Mouse (Mus musculus) lung, embryonic 16.5 days (tissue): ENCODE data around the gene Cfap58. TPM values are rescaled to one million over a fixed set of nuclear protein-coding genes. Genes with fewer than 3 reads are reported as not detected.
A peak's percentile ranks its signal among the peaks of the same experiment; 100 is the strongest.

Source experiments
- ATAC-seq: fragments of 200-750 bp; cut with Nextera tagmentation; 2 replicates; pipeline ENCODE4 v1.8.0; 2017; ENCODE audit warnings: low read depth, mild to moderate bottlenecking, moderate library complexity
- H3K27ac ChIP-seq: fragments of 300-500 bp; sonication (generic); 2 replicates; pipeline ENCODE4 v1.5.1; 2014; ENCODE audit warnings: mild to moderate bottlenecking, control low read depth, low read length
- H3K27me3 ChIP-seq: fragments of 300-500 bp; sonication (generic); 2 replicates; pipeline ENCODE4 v1.6.1; 2014; ENCODE audit warnings: low read depth, low read length, mixed read lengths; ENCODE audit not compliant: control insufficient read depth, insufficient read depth
- H3K36me3 ChIP-seq: fragments of 300-500 bp; sonication (generic); 2 replicates; pipeline ENCODE4 v1.6.1; 2014; ENCODE audit warnings: low read length; ENCODE audit not compliant: control insufficient read depth, insufficient read depth
- H3K4me1 ChIP-seq: fragments of 300-500 bp; sonication (generic); replicated peaks from 2 replicates; pipeline ENCODE4 v1.6.1; 2014; ENCODE audit warnings: low read length, mixed read lengths; ENCODE audit not compliant: control insufficient read depth, insufficient read depth
- H3K4me2 ChIP-seq: fragments of 300-500 bp; sonication (generic); 2 replicates; pipeline ENCODE4 v1.6.1; 2014; ENCODE audit warnings: low read depth, low read length, control low read depth
- H3K4me3 ChIP-seq: fragments of 300-500 bp; sonication (generic); 2 replicates; pipeline ENCODE4 v1.5.1; 2014; ENCODE audit warnings: mild to moderate bottlenecking, low read length, control low read depth
- H3K9ac ChIP-seq: fragments of 300-500 bp; sonication (generic); 2 replicates; pipeline ENCODE4 v1.6.1; 2014; ENCODE audit warnings: low read length, control low read depth
- H3K9me3 ChIP-seq: fragments of 300-500 bp; sonication (generic); 2 replicates; pipeline ENCODE4 v1.6.1; 2016; ENCODE audit warnings: low read length; ENCODE audit not compliant: control insufficient read depth
- WGBS: fragments of 180-500 bp; shearing (Covaris S2); extraction: QIAGEN DNeasy Blood & Tissue Kit; methylation state at CpG from one replicate; pipeline ENCODE4 v1.1.7; 2014; 5-methylcytosine and 5-hydroxymethylcytosine counted together
- polyA plus RNA-seq: library from polyadenylated mRNA; unstranded; fragments of >200 nt; fragmentation: Nextera tagmentation; extraction: Ambion mirVana; gene quantifications from 2 replicates; pipeline ENCODE4 v1.2.1, GENCODE M21; 2015

The Cfap58 gene
- polyA plus RNA-seq, 1 experiment from 2014 or later, result 0.53 TPM

DNA sequence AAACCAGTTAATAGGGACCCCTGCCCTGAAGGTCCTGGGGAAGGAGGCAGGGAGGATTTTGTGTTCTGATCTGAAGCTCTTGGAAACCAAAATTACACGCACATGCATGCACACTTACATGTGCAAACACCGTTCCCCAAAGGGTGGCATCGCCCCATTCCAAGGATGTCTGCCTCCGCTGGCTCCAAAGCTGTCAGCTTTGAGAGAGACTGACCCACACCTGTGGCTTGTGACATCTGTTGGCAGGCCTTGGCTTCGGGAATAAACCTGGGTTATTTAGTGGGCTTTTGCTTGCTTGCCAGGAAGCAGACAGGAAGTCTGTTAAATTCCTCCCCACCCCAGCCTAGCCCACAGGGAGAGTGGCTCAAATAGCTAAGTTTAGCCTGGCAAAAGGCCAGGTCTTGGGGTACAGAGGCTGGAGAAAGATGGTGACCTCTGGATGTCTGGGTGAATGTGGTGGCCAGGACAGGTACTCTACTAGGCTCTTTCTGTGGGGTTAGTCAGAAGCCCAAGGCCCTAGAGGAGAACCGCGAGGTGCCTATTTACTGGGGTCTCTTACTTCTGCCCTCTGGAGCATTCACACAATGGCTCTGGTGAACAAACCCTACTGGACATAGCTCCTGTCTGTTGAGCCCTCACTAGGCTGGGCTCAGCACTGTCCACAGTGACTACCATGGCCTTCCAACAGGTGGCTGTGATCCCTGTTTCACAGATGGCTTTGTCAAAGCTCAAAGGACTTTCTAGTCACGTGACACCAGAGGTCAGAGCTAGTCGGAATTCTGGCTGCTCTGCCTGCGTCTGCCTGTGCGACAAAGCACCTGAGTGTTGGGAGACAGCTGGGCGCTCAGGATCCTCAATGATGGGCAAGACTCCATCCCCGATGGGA lies 34.9 kb upstream of the Cfap58 start:
- 49% methylated on average over 13 of the region's 13 CpGs for WGBS
- H3K9me3 ChIP-seq, result no peaks in the 10 kb centered on the region
- no peak overlapping the region for H3K9ac ChIP-seq
- peaks cover 26% of the 10 kb centered on the region for H3K4me1 ChIP-seq
- H3K4me3 ChIP-seq, result no peak overlapping the region
- H3K27ac ChIP-seq, result peak overlapping the region; percentile 57
- no peak overlapping the region for H3K4me2 ChIP-seq
- peak; percentile 55 for ATAC-seq
- no peaks in the 10 kb centered on the region for H3K27me3 ChIP-seq
- H3K36me3 ChIP-seq, result peaks cover under 1% of the 10 kb centered on the region

DNA sequence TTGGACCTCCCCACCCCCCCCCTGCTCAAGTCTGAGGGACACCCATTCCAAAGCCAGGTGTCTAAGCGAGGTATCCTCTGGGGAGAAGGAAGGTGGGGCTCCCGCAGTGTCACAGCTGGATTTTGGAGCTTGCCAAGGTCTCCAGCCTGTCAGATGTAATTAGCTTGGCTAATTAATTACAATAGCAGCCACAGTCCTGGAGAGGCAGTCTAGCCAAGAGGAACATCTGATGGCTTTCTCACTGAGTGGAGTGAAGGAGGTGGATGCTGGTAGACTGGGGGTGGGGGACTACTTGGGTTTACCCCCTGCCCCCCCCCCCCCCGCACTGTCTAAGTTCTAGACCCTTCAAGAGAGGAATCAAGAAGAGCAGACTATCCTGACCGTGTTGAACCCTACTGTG lies 33.8 kb upstream of the Cfap58 start:
- H3K4me3 ChIP-seq, result no peak overlapping the region
- H3K36me3 ChIP-seq, result no peaks in the 10 kb centered on the region
- no peaks in the 10 kb centered on the region for H3K9me3 ChIP-seq
- ATAC-seq, result no peak
- H3K27me3 ChIP-seq, result no peaks in the 10 kb centered on the region
- H3K27ac ChIP-seq, result no peak overlapping the region
- WGBS, result 74% methylated on average over 4 of the region's 4 CpGs
- H3K4me2 ChIP-seq, result no peak overlapping the region
- H3K9ac ChIP-seq, result no peak overlapping the region
- peaks cover 27% of the 10 kb centered on the region for H3K4me1 ChIP-seq

DNA sequence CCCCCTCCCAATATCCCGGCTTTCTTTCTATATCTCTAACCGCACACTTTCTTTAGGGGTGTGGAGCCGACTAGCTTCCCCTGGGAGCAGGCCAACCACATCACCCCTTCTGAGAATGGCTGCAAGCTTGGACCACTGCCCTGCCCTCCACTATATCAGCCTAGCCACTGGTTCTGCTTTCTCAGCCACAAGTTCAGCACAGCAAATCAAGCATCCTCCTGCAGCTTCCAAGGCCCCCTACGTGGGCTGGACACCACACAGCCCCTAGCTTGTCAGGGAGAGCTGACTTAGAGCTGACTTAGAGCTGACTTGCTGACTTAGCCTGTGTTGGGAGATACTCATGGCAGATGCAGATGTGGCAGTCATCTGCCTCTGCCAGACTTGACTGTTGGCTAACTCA lies 32.4 kb upstream of the Cfap58 start:
- WGBS, result 59% methylated on average over 4 of the region's 4 CpGs

DNA sequence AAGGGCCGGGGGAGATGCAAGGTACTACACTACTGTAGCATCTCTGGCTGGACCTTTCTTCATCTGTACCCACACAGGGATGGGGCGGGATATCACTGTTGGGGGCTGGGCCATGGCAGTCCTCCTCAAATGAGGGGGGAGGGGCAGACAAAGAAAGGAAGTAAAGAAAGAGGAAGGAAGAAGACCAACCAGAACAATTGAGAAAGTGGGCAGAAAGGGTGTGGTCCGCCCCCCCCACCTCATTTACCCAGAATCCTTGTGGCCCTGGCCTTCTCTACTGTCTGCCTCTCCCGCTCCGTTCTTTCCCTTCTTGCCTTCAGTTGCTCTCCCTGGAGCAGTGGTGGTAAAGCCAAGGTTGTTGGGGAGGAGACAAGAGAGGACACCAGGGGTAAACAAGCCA lies 31.9 kb upstream of the Cfap58 start:
- Histone ChIP-seq H3K4me2 (no peak overlapping the region), H3K4me3 (no peak overlapping the region), H3K9me3 (no peaks in the 10 kb centered on the region), H3K36me3 (no peaks in the 10 kb centered on the region), H3K9ac (no peak overlapping the region), H3K27ac (no peak overlapping the region), H3K4me1 (peaks cover 43% of the 10 kb centered on the region), H3K27me3 (no peaks in the 10 kb centered on the region)
- WGBS, result 79% methylated on average over 5 of the region's 5 CpGs
- no peak for ATAC-seq

More for the DNA sequence above, 32.4 kb upstream of the Cfap58 start:
- ATAC-seq, result no peak
- H3K4me1 ChIP-seq, result peaks cover 39% of the 10 kb centered on the region
- H3K9ac ChIP-seq, result no peak overlapping the region
- no peaks in the 10 kb centered on the region for H3K36me3 ChIP-seq
- H3K9me3 ChIP-seq, result no peaks in the 10 kb centered on the region
- no peaks in the 10 kb centered on the region for H3K27me3 ChIP-seq
- H3K4me2 ChIP-seq, result no peak overlapping the region
- no peak overlapping the region for H3K27ac ChIP-seq
- no peak overlapping the region for H3K4me3 ChIP-seq

DNA sequence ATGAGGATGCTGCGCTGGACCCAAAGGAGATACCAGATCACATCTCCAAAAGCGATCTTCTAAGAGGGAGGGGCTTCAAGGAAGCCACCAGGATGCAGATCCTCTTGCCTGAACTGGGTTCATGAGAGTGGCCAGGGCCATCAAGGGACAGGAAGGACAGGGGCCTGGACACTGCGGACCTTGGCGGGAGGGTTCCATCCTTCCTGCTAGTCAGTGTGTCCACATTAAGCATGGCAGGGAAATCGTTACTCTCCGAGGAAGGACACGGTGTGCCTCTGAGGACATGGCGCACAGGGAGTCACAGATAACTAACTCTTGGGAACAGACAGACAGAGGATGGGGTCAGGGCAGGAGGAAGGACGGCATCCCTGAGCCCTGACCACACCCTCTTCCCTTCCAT lies 29.9 kb upstream of the Cfap58 start:
- WGBS, result 81% methylated on average over 9 of the region's 9 CpGs
- no peak for ATAC-seq
- H3K4me2 ChIP-seq, result no peak overlapping the region
- no peaks in the 10 kb centered on the region for H3K36me3 ChIP-seq
- peaks cover 33% of the 10 kb centered on the region for H3K4me1 ChIP-seq
- no peak overlapping the region for H3K9ac ChIP-seq
- no peaks in the 10 kb centered on the region for H3K27me3 ChIP-seq
- H3K4me3 ChIP-seq, result no peak overlapping the region
- no peak overlapping the region for H3K27ac ChIP-seq
- H3K9me3 ChIP-seq, result no peaks in the 10 kb centered on the region

DNA sequence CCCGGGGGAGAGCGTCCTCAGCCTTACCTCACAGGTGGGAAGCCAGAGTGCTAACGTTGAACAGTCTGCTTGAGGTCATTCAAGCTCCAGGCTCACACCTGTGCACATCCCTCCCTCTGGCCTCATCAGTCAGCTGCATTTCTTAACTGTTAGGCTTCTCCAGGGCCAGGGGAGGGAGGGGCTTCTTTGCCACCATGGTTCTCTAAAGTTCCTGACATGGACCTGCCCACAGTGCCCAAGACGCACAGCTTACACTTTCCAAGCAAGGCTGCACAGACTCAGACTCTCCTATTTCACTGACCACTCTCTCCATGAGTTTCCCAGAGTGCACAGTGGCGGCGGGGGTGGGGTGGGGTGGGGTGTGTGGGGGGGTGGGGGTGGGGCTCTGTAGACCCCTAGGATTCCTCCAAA lies 28.5 kb upstream of the Cfap58 start:
- H3K9ac ChIP-seq, result no peak overlapping the region
- ATAC-seq, result peak; percentile 39; the same call in 1 of the 2 replicates
- 21% methylated on average over 6 of the region's 6 CpGs for WGBS
- H3K36me3 ChIP-seq, result no peaks in the 10 kb centered on the region
- H3K4me3 ChIP-seq, result no peak overlapping the region
- H3K4me1 ChIP-seq, result peaks cover 27% of the 10 kb centered on the region
- no peaks in the 10 kb centered on the region for H3K9me3 ChIP-seq
- H3K27ac ChIP-seq, result peak overlapping the region; percentile 39; the same call in 1 of the 2 replicates
- no peaks in the 10 kb centered on the region for H3K27me3 ChIP-seq
- peak overlapping the region; percentile 37; the same call in 1 of the 2 replicates for H3K4me2 ChIP-seq

DNA sequence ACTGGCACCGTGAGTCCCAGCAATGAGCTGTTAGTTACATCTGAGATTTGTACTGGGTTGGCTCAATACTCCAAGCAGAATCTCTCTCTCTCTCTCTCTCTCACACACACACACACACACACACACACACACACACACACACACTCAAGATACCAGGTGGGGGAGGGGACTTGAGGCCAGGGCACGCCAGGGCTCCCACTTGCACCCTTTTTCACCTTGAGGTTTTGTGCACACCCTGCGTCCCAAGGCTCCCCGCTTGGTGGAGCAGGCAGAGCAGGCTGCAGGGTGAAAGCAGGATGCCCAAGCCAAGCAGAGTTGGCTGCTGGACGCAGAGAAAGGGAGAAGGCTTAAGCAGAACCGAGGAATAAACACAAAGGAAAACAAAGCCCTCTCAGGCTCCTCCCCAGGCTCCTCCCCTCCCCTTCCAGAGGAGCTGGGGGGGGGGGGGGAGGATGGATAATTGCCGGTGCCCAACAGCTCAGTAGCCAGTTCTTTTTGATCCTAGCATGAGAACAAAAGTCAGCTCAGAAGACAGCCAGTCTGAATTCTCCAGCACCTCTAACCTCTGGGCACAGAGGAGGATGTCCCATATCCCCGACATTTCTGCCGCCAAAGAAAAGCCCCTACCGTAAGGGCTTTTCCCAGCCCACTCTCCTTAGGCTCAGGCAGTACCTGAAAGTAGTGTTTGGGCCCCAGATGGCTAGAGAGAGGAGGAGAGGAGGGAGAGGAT lies 27.9 kb upstream of the Cfap58 start:
- no peaks in the 10 kb centered on the region for H3K36me3 ChIP-seq
- peak; percentile 75 for ATAC-seq
- peaks cover 27% of the 10 kb centered on the region for H3K4me1 ChIP-seq
- H3K4me3 ChIP-seq, result peak overlapping the region; percentile 21
- no peaks in the 10 kb centered on the region for H3K27me3 ChIP-seq
- H3K9ac ChIP-seq, result peak overlapping the region; percentile 34
- peak overlapping the region; percentile 39 for H3K27ac ChIP-seq
- H3K9me3 ChIP-seq, result no peaks in the 10 kb centered on the region
- 8% methylated on average over 10 of the region's 10 CpGs for WGBS
- peak overlapping the region; percentile 37 for H3K4me2 ChIP-seq

DNA sequence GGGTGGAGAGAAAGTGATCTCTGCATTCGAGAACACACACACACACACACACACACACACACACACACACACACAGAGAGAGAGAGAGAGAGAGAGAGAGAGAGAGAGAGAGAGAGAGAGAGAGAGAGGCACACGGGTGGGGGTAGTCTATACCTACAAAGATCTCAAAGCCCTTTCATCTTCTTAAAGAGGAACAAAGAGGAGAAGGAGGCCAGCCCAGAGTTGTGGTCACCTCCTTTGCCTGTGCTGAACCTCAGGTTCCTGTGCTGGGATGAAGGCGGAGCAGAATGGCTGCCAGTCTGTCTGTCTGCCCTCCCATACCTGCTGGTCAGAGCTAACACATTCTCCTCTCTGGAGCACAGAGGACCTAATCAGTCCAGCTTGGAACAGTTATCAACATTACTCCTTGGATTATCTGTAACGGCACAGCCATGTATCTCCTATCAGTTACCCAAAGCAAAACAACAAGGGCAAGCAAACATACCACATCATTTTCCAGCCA lies 27.3 kb upstream of the Cfap58 start:
- no peaks in the 10 kb centered on the region for H3K36me3 ChIP-seq
- H3K27me3 ChIP-seq, result no peaks in the 10 kb centered on the region
- no peaks in the 10 kb centered on the region for H3K9me3 ChIP-seq
- H3K4me1 ChIP-seq, result peaks cover 24% of the 10 kb centered on the region
- ATAC-seq, result no peak
- no peak overlapping the region; the same call in 1 of the 2 replicates for H3K4me2 ChIP-seq
- no peak overlapping the region; the same call in 1 of the 2 replicates for H3K9ac ChIP-seq
- H3K4me3 ChIP-seq, result no peak overlapping the region
- H3K27ac ChIP-seq, result peak overlapping the region; percentile 10; the same call in 1 of the 2 replicates
- 31% methylated on average over 4 of the region's 4 CpGs for WGBS

DNA sequence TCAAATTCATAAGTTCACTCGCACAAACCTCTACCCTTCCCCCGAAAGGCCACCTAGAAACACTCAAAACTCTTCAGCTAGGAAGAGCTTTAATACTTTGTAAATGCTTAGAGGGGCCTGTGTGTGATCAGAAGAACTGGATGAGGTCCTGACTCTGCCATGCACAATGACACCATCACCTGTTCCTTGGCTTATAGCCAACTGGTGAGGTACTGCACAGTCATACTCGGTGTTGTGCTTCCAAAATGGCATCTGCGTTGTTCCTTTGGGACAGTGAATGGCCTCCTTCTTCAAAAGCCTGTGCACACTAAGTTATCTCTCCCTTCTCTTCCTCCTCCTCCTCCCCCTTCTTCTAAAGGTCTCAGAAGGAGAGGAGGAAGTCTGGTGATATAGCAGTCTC lies 26.7 kb upstream of the Cfap58 start:
- Histone ChIP-seq H3K9ac (no peak overlapping the region), H3K4me2 (no peak overlapping the region), H3K9me3 (no peaks in the 10 kb centered on the region), H3K27me3 (no peaks in the 10 kb centered on the region), H3K36me3 (no peaks in the 10 kb centered on the region), H3K4me1 (peaks cover 19% of the 10 kb centered on the region), H3K27ac (no peak overlapping the region), H3K4me3 (no peak overlapping the region)
- WGBS, result 75% methylated on average over 4 of the region's 4 CpGs
- no peak for ATAC-seq
